Mouse (Mus musculus): ENCODE measurements around the gene Tex13a.

Tex13a gene

DNA sequence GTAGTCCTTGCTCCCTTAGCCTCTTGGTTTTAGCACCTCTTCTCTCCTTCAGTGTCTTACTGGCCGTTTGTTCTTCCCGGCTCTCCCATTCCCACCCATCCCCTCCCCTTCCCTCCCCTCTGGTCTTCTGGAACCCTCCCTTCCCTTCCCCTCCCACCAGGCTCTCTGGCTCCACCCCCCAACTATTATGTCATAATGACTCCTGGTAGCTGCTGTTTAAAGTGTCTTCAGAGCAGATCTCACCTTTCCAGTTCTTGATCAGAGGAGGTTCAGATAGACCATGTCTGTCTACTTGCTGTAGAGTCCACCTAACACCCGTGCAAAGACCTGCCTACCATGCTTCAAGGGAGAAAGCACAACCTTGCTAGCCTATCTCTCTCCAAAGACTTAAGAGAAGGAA is at the start of gene Tex13a:
Tex13a (minus strand) TSS at position 101 of the 400 bp plus-strand sequence.
- DNase-seq (ENCODE audit: low spot score in 2 of 2) = no peak

DNA sequence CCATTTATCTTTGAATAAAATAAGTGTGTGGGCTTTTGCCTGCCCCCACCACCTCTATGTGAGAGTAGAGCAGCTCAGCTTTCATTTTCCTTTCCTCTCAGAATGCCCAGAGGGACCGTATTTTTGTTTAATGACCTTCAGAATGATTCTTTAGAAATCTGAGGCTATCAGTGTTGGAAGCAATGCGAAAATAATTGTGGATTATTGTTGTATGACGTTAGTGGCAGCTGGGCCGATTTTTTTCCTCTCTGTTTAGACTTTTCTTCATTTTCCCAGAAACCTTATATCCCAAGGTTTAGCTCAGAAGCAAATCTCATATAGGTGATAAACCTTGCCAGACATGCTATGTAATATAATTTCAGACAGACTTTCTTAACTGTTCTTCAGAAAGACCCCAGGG is 25.2 kb upstream of the Tex13a start:
- no peak for DNase-seq (ENCODE audit: low spot score in 2 of 2)

DNA sequence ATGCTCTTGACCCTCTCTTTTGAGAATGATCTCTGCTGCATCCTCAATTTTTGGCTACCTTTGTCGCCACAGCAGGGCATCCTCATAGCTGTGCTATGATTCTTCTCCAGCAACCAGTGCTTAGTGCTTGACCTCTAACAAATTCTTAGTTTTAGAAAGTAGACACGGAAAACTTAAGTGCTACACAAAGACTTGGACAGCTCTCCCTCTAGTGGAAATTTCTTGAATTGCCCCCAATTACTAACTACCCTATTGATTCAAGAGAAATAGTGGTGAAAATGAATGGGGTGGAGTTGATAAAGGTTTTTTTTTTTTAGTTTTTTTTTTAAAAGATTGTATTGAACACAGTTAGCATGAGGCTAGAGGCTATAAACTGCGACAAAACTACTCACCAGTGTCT is 39.2 kb downstream of the Tex13a start:
- DNase-seq (ENCODE audit: low spot score in 2 of 2) = no peak
